Mouse (Mus musculus) heart, adult 2 months (tissue): ENCODE results near the gene Limd1.

Source experiments
- CTCF ChIP-seq: fragments of 200-600 bp; IDR thresholded peaks from 2 replicates; pipeline ENCODE4 v1.8.1; 2022; ENCODE audit warnings: antibody characterized with exemption, mild to moderate bottlenecking, moderate library complexity
- POLR2A ChIP-seq: fragments of 200-500 bp; IDR thresholded peaks from 2 replicates; pipeline ENCODE4 v1.6.1; 2011; ENCODE audit warnings: mild to moderate bottlenecking, low read depth, low read length, control low read depth; ENCODE audit not compliant: insufficient read depth

DNA sequence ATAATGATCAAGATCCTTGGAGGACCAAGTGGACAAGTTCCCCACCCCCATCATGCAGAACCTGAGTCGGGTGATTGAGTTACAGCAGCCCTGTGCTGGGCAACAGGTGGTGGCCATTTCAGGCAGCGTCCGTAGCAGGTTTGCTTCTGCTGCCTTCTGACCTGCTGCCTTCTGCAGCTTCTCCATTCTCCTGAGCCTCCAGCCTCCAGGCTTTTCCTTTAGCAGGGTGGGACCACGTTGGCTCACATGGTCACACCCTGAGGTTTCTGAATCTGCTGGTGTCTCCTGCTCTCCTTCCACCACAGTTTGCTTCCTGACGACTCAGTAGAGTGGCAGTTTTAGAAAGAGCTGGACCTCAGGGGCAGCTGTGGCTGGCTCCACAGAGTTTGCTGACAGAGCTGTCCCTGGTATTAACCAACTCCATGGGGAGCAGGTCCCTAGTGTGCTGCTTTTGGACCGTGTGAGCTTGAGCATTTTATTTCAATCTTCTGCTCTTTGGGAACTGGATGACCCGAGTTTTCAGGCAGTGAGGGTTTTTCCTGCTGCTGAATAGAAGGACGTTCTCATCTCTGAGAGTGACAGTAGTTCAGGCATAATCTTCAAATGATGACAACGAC, 11.3 kb downstream of the Limd1 start:
- no peak for TF ChIP-seq CTCF
- no peak for TF ChIP-seq POLR2A
